Mouse (Mus musculus) liver, embryonic 14.5 days (tissue): ENCODE data around the gene Exo5. TPM values are rescaled to one million over a fixed set of nuclear protein-coding genes. Genes with fewer than 3 reads are reported as not detected.

ENCODE experiments used
- ATAC-seq: fragments of 200-750 bp; cut with Nextera tagmentation; 2 replicates; pipeline ENCODE4 v1.8.0; 2017; ENCODE audit warnings: moderate number of reproducible peaks, mild to moderate bottlenecking, moderate library complexity; ENCODE audit not compliant: insufficient read depth
- DNase-seq, 3 experiments: peaks; one replicate each; pipeline ENCODE4 v3.0.0-alpha.2; 2012 to 2013; ENCODE audit warnings: low read depth in 3 of 3, low spot score in 3 of 3
- H3K27ac ChIP-seq: fragments of 300-500 bp; sonication (generic); 2 replicates; pipeline ENCODE4 v1.5.1; 2014; ENCODE audit warnings: moderate library complexity, mild to moderate bottlenecking, control low read depth, inconsistent platforms
- H3K27me3 ChIP-seq: fragments of 300-500 bp; sonication (generic); 2 replicates; pipeline ENCODE4 v1.6.1; 2014; ENCODE audit warnings: mild to moderate bottlenecking, low read length, moderate library complexity; ENCODE audit not compliant: control insufficient read depth, insufficient read depth
- H3K36me3 ChIP-seq: fragments of 300-500 bp; sonication (generic); replicated peaks from 2 replicates; pipeline ENCODE4 v1.6.1; 2014; ENCODE audit warnings: low read depth; ENCODE audit not compliant: control insufficient read depth, insufficient read depth
- H3K4me1 ChIP-seq, 2 experiments: fragments of 200-500 bp in 1 of 2; fragments of 300-500 bp in 1 of 2; sonication (generic) in 1 of 2; replicated peaks; 2 replicates each; pipeline ENCODE4 v1.6.1; 2012 to 2014; ENCODE audit warnings: antibody characterized with exemption in 1 of 2, inconsistent platforms in 1 of 2, low read length in 1 of 2; ENCODE audit not compliant: control insufficient read depth in 2 of 2, insufficient read depth in 2 of 2
- H3K4me2 ChIP-seq: fragments of 300-500 bp; sonication (generic); 2 replicates; pipeline ENCODE4 v1.6.1; 2014; ENCODE audit warnings: low read depth, mild to moderate bottlenecking, control low read depth, moderate library complexity
- H3K4me3 ChIP-seq, 2 experiments: fragments of 200-500 bp in 1 of 2; fragments of 300-500 bp in 1 of 2; sonication (generic) in 1 of 2; 2 replicates each; pipeline ENCODE4 v1.5.1; 2012 to 2014; ENCODE audit warnings: low read depth in 2 of 2, low read length in 2 of 2, mild to moderate bottlenecking in 2 of 2, control low read depth in 1 of 2, inconsistent platforms in 1 of 2, moderate library complexity in 1 of 2; ENCODE audit not compliant: insufficient read depth in 1 of 2
- H3K9ac ChIP-seq: fragments of 300-500 bp; sonication (generic); replicated peaks from 2 replicates; pipeline ENCODE4 v1.6.1; 2014; ENCODE audit warnings: mild to moderate bottlenecking, control low read depth, moderate library complexity
- H3K9me3 ChIP-seq: fragments of 300-500 bp; sonication (generic); 2 replicates; pipeline ENCODE4 v1.6.1; 2016; ENCODE audit warnings: low read length, mixed read lengths; ENCODE audit not compliant: control insufficient read depth
- CTCF ChIP-seq: IDR thresholded peaks from 2 replicates; pipeline ENCODE4 v1.5.1; 2016; ENCODE audit warnings: antibody characterized with exemption, low read depth, control low read depth
- EP300 ChIP-seq: IDR thresholded peaks from 2 replicates; pipeline ENCODE4 v1.6.1; 2016; ENCODE audit warnings: antibody characterized with exemption, low read depth
- WGBS: fragments of 180-500 bp; shearing (Covaris S2); extraction: QIAGEN DNeasy Blood & Tissue Kit; methylation state at CpG from one replicate; pipeline ENCODE4 v1.1.7; 2014; ENCODE audit not compliant: insufficient replicate concordance; 5-methylcytosine and 5-hydroxymethylcytosine counted together
- polyA plus RNA-seq, 2 experiments: library from polyadenylated mRNA; depleted of rRNA in 1 of 2; stranded (reverse) in 1 of 2; unstranded in 1 of 2; fragments of >200 nt; fragmentation: Nextera tagmentation in 1 of 2; extraction: Ambion mirVana in 1 of 2; gene quantifications; 2 replicates each; pipeline versions ENCODE4 v1.2.1 to v1.2.3; 2012 to 2014

Exo5 gene
- polyA plus RNA-seq, 2 experiments: 5.8 to 7.2 TPM

GRCm38 (mm10) chr4:120948938-120949337 lies 24.1 kb upstream of the Exo5 start:
- no peak overlapping the region for H3K4me3 ChIP-seq
- H3K4me2 ChIP-seq: peak overlapping the region; percentile 13; the same call in 1 of the 2 replicates
- DNase-seq: no peak
- no peaks in the 10 kb centered on the region for H3K9me3 ChIP-seq
- H3K27ac ChIP-seq: no peak overlapping the region
- TF ChIP-seq EP300 (no peak), CTCF (no peak)
- 42% methylated on average over 3 of the region's 3 CpGs for WGBS
- no peak for ATAC-seq
- H3K4me1 ChIP-seq: peaks cover 10 to 23% of the 10 kb centered on the region in 2 experiments
- no peaks in the 10 kb centered on the region for H3K27me3 ChIP-seq
- H3K9ac ChIP-seq: no peak overlapping the region
- no peaks in the 10 kb centered on the region for H3K36me3 ChIP-seq

GRCm38 (mm10) chr4:120935006-120935405 lies 10.2 kb upstream of the Exo5 start:
- no peak overlapping the region for H3K4me3 ChIP-seq
- no peaks in the 10 kb centered on the region for H3K9me3 ChIP-seq
- H3K9ac ChIP-seq: no peak overlapping the region
- no peaks in the 10 kb centered on the region for H3K4me1 ChIP-seq
- no peak for TF ChIP-seq EP300
- no peak for TF ChIP-seq CTCF
- no peak for DNase-seq
- H3K27ac ChIP-seq: no peak overlapping the region
- 63% methylated on average over 3 of the region's 3 CpGs for WGBS
- no peaks in the 10 kb centered on the region for H3K27me3 ChIP-seq
- no peaks in the 10 kb centered on the region for H3K36me3 ChIP-seq
- no peak for ATAC-seq
- no peak overlapping the region for H3K4me2 ChIP-seq

GRCm38 (mm10) chr4:120930736-120931135 lies 5.9 kb upstream of the Exo5 start:
- no peaks in the 10 kb centered on the region for H3K27me3 ChIP-seq
- 88% methylated on average over 18 of the region's 18 CpGs for WGBS
- no peak overlapping the region for H3K4me3 ChIP-seq
- no peak for DNase-seq
- no peak overlapping the region for H3K4me2 ChIP-seq
- TF ChIP-seq CTCF: no peak
- TF ChIP-seq EP300: no peak
- no peaks in the 10 kb centered on the region for H3K4me1 ChIP-seq
- H3K27ac ChIP-seq: no peak overlapping the region
- no peaks in the 10 kb centered on the region for H3K9me3 ChIP-seq
- no peak for ATAC-seq
- H3K36me3 ChIP-seq: no peaks in the 10 kb centered on the region
- H3K9ac ChIP-seq: no peak overlapping the region

- H3K27ac ChIP-seq: no peak overlapping the region
- 68% methylated on average over 3 of the region's 3 CpGs for WGBS
- peaks cover 3 to 8% of the 10 kb centered on the region in 2 experiments; a peak in 3 of 4 replicates for H3K4me1 ChIP-seq
- H3K4me3 ChIP-seq: no peak overlapping the region
- no peak for TF ChIP-seq EP300
- TF ChIP-seq CTCF: peak; percentile 24; the same call in 1 of the 2 replicates
- no peak overlapping the region for H3K9ac ChIP-seq
- DNase-seq (no peak), ATAC-seq (no peak)
- H3K36me3 ChIP-seq: no peaks in the 10 kb centered on the region
- H3K9me3 ChIP-seq: no peaks in the 10 kb centered on the region
- H3K4me2 ChIP-seq: no peak overlapping the region
- no peaks in the 10 kb centered on the region for H3K27me3 ChIP-seq
Measured at GRCm38 (mm10) chr4:120928686-120929085, 3.9 kb upstream of the Exo5 start.

GRCm38 (mm10) chr4:120925386-120925785 lies 569 bp upstream of the Exo5 start:
- peak overlapping the region; percentile 76 for H3K27ac ChIP-seq
- H3K4me3 ChIP-seq: peak overlapping the region; percentile 59 to 72
- H3K27me3 ChIP-seq: no peaks in the 10 kb centered on the region
- H3K9me3 ChIP-seq: no peaks in the 10 kb centered on the region
- WGBS: 12% methylated on average over 3 of the region's 3 CpGs
- TF ChIP-seq CTCF: peak; percentile 24; the same call in 1 of the 2 replicates
- no peak for TF ChIP-seq EP300
- H3K4me1 ChIP-seq: peaks cover 3 to 8% of the 10 kb centered on the region in 2 experiments; a peak in 3 of 4 replicates
- peaks cover 7% of the 10 kb centered on the region for H3K36me3 ChIP-seq
- H3K9ac ChIP-seq: peak overlapping the region; percentile 76
- H3K4me2 ChIP-seq: peak overlapping the region; percentile 79
- ATAC-seq (peak; percentile 76), DNase-seq (peak; percentile 39 to 56 (median 39))
